Mouse (Mus musculus): ENCODE measurements around the gene 4933428G20Rik. TPM values are rescaled to one million over a fixed set of nuclear protein-coding genes. Genes with fewer than 3 reads are reported as not detected.

4933428G20Rik gene
- polyA plus RNA-seq, 1 experiment from 2014 or later = 0.54 TPM

GRCm38 (mm10) chr11:97442891-97443675, 57.1 kb downstream of the 4933428G20Rik start:
- Histone ChIP-seq H3K4me3 (peak overlapping the region; percentile 73), H3K27ac (replicated peaks) (peak overlapping the region; percentile 89), H3K27me3 (replicated peaks; ENCODE audit: low read depth, poor library complexity, severe bottlenecking) (peaks cover 52% of the 10 kb centered on the region), H3K9me3 (no peaks in the 10 kb centered on the region), H3K4me1 (peaks cover 76% of the 10 kb centered on the region), H3K36me3 (replicated peaks) (peaks cover 40% of the 10 kb centered on the region)
- no peak for DNase-seq (ENCODE audit: low spot score)
- WGBS = 89% methylated on average over 11 of the region's 11 CpGs

GRCm38 (mm10) chr11:97441658-97442125, 58.4 kb downstream of the 4933428G20Rik start:
- Histone ChIP-seq H3K9me3 (no peaks in the 10 kb centered on the region), H3K4me3 (peak overlapping the region; percentile 73), H3K36me3 (replicated peaks) (peaks cover 28% of the 10 kb centered on the region), H3K27ac (replicated peaks) (peak overlapping the region; percentile 89), H3K27me3 (replicated peaks; ENCODE audit: low read depth, poor library complexity, severe bottlenecking) (peaks cover 52% of the 10 kb centered on the region), H3K4me1 (peaks cover 90% of the 10 kb centered on the region)
- 7% methylated on average over 3 of the region's 3 CpGs for whole genome bisulfite sequencing
- peak; percentile 52 for DNase-seq (ENCODE audit: low spot score)

GRCm38 (mm10) chr11:97441036-97441657, 59.0 kb downstream of the 4933428G20Rik start:
- Histone ChIP-seq H3K9me3 (no peaks in the 10 kb centered on the region), H3K27me3 (replicated peaks; ENCODE audit: low read depth, poor library complexity, severe bottlenecking) (peaks cover 52% of the 10 kb centered on the region), H3K36me3 (replicated peaks) (peaks cover 23% of the 10 kb centered on the region), H3K27ac (replicated peaks) (peak overlapping the region; percentile 89), H3K4me1 (peaks cover 90% of the 10 kb centered on the region), H3K4me3 (peak overlapping the region; percentile 73)
- no peak for DNase-seq (ENCODE audit: low spot score)
- 59% methylated on average over 15 of the region's 15 CpGs for WGBS

Other genes starting within 250 kb of the 4933428G20Rik start
- gene Npepps, start 219.7 kb downstream of the 4933428G20Rik start, polyA plus RNA-seq (2016; fragmentation: Nextera tagmentation; extraction: Ambion mirVana) = 85.5 and 88.1 TPM in 2 replicates
- 65.7 and 67.0 TPM in 2 replicates for gene Mrpl45, start 184.6 kb downstream of the 4933428G20Rik start, polyA plus RNA-seq (2016; fragmentation: Nextera tagmentation; extraction: Ambion mirVana)
- 0.05 and 0.07 TPM in 2 replicates for gene Gpr179, start 148.3 kb downstream of the 4933428G20Rik start, polyA plus RNA-seq (2016; fragmentation: Nextera tagmentation; extraction: Ambion mirVana)
- gene Socs7, start 137.8 kb downstream of the 4933428G20Rik start, polyA plus RNA-seq (2016; fragmentation: Nextera tagmentation; extraction: Ambion mirVana) = 3.3 TPM in 2 replicates
- 2.4 TPM in 2 replicates for gene Arhgap23, start 84.8 kb downstream of the 4933428G20Rik start, polyA plus RNA-seq (2016; fragmentation: Nextera tagmentation; extraction: Ambion mirVana)
- 0.72 and 0.80 TPM in 2 replicates for gene Srcin1, start 75.8 kb upstream of the 4933428G20Rik start, polyA plus RNA-seq (2016; fragmentation: Nextera tagmentation; extraction: Ambion mirVana)
- 13.0 and 14.4 TPM in 2 replicates for gene Epop, start 129.4 kb upstream of the 4933428G20Rik start, polyA plus RNA-seq (2016; fragmentation: Nextera tagmentation; extraction: Ambion mirVana)
- 2.1 and 2.2 TPM in 2 replicates for gene Mllt6, start 163.1 kb upstream of the 4933428G20Rik start, polyA plus RNA-seq (2016; fragmentation: Nextera tagmentation; extraction: Ambion mirVana)
- gene Cisd3, start 185.5 kb upstream of the 4933428G20Rik start, polyA plus RNA-seq (2016; fragmentation: Nextera tagmentation; extraction: Ambion mirVana) = 18.2 and 20.0 TPM in 2 replicates
- gene Pcgf2, start 200.2 kb upstream of the 4933428G20Rik start, polyA plus RNA-seq (2016; fragmentation: Nextera tagmentation; extraction: Ambion mirVana) = 23.2 and 24.1 TPM in 2 replicates
- 634 and 654 TPM in 2 replicates for gene Psmb3, start 203.1 kb upstream of the 4933428G20Rik start, polyA plus RNA-seq (2016; fragmentation: Nextera tagmentation; extraction: Ambion mirVana)
- 1.9 and 2.1 TPM in 2 replicates for gene Pip4k2b, start 244.4 kb upstream of the 4933428G20Rik start, polyA plus RNA-seq (2016; fragmentation: Nextera tagmentation; extraction: Ambion mirVana)